Mouse (Mus musculus): Measurements from ENCODE around the gene Mrpl42.
"Not testable (repeated sequence)": the region's sequence is repeated elsewhere in the genome, so short reads cannot be mapped to it uniquely, and the experiment has no call there.

Gene Mrpl42

DNA sequence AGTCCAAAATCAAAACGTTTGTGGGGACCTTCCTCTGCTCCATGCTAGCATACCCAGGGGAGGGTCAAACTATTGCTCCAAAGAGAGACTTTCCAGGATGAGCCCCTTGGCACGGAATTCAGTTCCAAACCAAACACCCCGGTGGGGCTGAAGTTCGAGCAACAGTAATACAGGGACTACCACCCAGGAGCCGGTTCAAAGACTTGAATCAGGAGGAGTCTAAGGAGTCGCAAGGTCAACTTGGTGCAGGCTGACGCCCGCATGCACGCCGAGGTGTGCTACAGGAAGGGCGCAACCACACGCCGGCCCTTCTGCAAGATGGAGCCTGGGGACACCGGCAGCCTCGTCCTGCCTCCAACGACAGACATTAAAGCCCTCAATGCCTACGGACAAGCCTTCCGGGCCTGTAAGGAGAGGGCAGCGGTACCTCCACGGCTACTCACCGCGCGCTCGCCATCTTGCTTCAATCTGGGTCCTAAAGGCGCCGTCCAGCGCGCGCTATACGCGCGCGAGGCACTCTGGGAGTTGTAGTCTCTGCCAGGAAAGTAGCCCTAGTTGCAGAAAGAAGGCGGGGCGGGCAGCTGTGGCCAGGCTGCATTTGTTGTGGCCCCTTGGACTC, at the start of gene Mrpl42:
TSS of gene Mrpl42 (minus strand) at position 478 of the 619 bp plus-strand sequence.
- DNase-seq (ENCODE audit: low read depth, low spot score), result peak; percentile 78

DNA sequence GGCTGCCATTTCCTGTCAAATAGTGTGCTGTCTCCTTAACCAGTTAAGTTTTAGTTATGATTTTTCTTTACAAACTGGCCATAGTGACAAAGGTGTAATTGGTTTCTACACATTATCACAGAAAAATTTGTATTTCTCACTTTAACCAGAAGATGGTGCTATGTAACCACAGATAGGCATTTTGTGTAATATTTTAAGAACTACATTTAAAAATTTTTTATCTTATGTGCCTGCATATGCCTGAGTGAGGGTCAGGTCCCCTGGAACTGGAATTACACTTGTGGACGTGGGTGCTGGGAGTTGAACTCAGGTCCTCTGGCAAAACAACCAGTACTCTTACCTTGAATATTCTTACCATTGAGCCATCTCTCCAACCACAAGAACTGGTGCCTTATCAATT, 48.8 kb upstream of the Mrpl42 start:
- DNase-seq (ENCODE audit: low read depth, low spot score), result no peak

DNA sequence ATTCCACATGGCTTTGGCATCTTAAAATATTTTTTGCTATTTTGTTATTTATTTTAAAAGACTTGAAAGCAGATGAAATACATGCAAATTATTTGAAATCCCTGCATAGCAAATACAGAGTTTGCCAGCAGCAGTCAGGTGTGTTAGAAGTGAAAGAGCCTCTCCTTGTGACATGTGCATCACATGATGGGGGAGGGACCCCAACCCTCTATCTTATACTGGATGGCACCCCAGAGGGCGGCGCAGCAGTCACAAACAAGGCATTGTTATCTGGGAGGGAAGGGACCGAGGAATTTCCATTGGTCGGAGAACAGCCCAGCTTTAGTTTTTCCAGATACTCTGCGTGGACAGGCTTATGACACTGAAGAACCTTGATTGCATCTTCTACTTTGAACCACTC, 47.3 kb upstream of the Mrpl42 start:
- not testable (repeated sequence) for DNase-seq (ENCODE audit: low read depth, low spot score)

DNA sequence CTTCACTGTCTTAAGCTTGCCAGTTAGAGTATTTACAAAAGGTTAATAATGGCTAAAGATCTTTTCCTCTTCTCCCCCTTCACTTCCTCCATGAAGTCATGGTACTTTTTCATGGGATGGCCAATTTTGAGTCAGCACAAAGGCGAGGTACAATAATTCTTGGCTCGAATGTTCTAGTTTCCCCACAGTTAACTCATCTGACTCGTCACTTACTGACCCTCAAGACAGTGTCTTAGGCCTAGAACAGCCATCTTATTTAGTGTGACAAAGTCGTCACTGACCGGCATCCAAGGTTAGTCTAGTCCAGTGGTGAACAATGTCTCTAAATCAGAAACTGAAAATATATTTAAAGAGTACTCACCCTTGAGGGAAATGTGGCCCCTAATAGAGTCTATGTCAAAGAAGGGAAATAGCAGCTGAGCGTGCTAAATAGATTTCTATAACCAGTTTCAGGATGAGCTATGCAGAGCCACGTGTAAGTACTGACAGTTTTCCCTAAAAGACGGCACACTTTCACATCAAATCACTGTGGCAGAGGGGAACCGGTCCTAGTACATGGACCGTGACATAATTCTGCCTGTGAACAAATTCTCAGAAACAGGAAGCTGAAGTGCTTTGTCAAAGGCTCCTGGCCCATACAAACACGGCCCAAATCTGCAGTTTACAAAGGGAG, 46.5 kb upstream of the Mrpl42 start:
- DNase-seq (ENCODE audit: low read depth, low spot score), result no peak

DNA sequence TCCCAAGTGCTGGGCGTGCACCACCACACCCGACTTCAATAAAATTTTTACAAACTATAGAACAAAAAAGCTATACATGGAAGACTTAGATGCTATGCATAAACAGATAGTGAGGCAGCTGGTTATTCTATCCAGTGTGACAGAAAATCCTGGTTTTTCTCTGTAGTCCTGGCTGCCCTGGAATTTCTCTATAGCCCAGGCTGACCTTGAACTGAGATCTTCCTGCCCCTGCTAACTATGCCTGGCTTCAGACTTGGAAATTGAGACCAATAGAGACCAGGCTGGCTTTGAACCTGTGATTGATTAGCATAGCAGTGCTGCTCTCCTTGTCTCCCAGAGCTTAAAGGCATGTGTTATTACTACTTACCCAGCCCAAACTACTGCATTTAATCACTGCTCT, 44.4 kb upstream of the Mrpl42 start:
- DNase-seq (ENCODE audit: low read depth, low spot score), result no peak

DNA sequence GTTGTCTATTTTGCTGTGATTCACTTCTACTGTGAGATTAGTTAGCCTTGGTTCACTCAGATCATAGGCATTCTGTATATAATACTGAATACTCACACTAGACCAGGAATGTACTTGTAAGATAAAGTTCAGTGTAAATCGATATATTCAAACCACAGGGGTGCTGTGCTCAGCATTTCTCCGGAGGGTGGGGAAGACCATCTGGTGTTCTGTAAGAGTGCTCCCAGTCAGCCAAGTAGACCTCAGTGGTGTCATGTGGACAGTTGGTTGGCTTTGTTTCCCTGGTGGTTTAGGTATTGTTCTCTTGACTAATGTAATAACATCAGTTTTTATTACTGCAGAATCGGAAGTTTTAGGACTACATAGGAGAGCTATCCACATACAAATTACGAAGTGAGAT, 43.3 kb upstream of the Mrpl42 start:
- DNase-seq (ENCODE audit: low read depth, low spot score), result no peak

DNA sequence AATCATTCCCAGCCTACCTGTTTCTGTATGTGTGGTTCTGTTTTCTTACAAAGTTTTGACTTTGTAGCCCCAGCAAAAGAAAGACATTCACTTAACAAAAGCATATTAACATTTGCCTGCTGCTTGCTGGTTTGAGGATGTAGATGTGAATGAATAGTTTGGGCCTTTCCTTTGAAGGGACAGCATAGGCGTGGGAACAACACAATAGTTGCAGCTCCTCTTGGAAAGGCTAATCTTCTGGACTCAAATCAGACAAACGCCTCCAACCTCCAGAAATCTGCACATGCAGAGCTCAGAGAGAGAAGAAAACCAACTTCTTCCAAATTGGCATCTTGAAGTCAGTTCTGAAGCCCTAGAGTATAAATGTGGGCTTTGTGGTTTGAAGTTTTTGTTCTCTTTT, 42.9 kb upstream of the Mrpl42 start:
- DNase-seq (ENCODE audit: low read depth, low spot score), result no peak

DNA sequence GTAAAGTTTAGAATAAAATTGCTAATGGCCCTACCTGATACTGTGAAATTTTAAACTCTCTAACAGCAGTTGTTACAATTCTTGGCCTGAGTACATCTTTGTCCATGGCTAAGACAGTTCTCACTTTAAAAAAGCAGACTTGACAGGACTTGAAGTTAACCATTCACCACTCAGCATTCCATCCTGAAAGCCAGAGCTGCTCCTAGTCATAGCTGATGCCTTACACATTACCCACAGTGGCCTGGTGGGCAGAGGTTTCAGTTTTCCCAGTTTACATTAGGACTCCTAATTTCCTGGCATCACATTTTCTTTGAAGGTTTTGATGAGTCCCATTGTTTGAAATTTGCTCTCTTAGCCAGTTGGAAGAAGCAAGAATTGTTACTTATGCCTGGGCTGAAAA, 42.3 kb upstream of the Mrpl42 start:
- no peak for DNase-seq (ENCODE audit: low read depth, low spot score)

DNA sequence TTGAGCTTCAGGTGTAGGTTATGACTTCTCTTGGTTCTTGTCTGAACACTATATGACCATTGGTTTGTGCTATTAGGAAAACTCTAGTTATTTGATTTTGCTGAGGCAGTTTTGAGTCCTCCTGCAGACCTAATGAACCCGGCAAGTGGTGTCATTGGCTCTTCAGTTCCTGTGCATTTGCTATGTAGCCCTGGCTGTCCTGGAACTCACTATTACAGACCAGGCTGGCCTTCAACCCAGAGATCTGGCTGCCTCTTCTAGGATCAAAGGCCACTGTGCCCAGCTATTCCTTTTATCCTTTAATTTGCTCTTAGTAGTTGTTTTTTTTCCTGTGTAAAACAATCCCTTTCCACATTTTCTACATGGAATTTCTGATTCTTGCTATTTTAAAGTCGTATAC, 41.6 kb upstream of the Mrpl42 start:
- no peak for DNase-seq (ENCODE audit: low read depth, low spot score)

DNA sequence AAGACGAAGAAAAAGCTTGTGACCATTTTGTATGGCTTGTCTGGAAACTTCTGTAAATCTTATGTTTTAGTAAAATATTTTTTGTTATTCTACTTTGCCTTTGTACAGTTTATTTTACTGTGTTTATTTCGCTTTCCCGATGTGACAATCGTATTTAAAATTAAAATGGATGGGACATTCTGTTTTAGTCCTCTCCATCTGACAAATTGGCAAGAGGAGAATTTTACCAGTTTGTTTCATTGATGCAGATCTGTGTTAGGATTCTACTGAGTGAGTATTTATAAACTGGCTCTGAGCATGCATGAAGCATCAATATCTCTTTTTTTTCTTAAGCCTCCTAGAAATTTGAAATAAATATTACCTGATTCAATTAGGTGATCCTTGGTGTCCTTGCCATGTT, 41.2 kb upstream of the Mrpl42 start:
- DNase-seq (ENCODE audit: low read depth, low spot score), result no peak

DNA sequence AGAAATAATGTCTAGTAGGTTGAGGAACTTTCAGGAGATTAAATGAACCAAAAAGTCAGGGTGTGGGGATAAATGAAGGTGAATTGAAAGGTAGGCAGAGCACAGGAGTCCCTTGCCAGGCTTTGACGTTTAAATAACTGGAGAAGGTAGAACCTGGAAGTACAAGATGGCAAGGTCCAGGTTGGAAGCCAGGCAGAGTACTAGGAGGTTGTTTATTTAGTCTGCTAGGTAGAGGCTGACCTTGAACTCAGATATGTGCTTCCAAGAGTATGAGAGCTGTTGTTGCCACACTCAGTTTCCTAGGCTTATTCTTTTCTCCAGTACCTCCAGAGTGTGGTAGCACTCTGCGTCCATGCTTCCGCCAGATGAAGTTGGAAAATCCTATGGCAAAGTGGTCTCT, 38.1 kb upstream of the Mrpl42 start:
- no peak for DNase-seq (ENCODE audit: low read depth, low spot score)

DNA sequence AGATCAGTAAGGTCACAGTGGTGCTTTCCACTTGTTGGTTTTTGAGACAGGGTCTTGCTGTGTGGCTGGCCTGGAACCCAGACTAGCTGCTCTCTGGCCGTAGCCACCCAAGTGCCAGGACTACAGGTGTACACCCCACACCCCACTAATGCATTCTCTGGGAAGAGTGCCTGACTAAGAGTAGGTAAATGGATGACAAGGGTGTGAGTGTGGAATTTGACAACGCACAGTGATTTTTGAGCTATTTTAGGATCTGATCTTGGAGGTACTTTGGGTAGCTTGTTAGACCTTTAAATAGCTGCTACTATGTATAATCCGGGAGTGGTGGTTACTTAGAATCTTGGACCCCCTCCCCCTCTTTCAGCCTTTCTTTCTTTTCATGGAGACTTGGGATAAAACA, 37.5 kb upstream of the Mrpl42 start:
- DNase-seq (ENCODE audit: low read depth, low spot score), result no peak

DNA sequence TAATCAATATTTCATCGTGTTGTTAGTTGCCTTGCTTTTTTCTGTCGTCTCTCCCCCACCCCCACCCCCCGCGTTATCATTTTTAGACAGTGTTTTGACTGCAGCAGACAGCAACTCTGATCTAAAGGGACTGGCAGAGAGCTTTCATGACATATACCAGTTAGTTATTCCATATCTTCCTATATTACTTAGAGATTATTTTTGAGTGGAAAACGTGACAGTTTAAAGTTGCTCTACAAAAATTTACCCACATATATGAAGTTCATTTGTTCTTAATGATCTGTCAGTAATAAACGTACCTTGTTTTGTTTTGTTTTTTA, 34.4 kb upstream of the Mrpl42 start:
- no peak for DNase-seq (ENCODE audit: low read depth, low spot score)

DNA sequence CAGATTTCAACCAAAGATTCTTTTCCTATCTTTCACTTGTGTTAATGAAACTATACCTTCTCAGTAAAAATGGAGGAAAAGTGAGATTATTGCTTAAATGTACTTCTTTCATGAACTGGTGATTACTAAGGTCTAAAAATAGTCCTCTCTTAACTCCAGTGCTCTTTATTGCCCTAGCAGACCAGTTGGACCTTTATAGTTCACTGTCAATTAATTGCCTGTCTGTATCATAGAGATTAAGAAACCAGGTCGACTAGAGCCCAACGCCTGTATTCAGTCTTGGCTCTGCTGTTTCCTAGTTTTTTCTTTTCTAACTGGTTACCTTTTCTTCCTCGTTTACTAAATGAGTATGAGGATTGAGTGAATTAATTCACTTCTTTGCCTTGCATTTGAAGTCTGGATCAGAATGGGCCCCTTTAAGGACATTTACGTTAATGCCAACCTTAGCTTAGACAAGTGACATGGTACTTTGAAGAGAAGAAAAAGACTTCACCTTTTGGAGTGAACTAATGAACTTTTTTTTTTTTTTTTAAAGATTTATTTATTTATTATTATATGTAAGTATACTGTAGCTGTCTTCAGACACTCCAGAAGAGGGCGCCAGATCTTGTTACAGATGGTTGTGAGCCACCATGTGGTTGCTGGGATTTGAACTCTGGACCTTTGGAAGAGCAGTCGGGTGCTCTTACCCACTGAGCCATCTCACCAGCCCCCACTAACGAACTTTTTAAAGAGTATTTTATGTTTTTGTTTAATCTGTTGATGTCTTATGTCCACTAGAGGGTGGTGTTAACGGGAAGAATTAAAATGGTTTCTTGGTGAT, 33.9 kb upstream of the Mrpl42 start:
- DNase-seq (ENCODE audit: low read depth, low spot score), result no peak

DNA sequence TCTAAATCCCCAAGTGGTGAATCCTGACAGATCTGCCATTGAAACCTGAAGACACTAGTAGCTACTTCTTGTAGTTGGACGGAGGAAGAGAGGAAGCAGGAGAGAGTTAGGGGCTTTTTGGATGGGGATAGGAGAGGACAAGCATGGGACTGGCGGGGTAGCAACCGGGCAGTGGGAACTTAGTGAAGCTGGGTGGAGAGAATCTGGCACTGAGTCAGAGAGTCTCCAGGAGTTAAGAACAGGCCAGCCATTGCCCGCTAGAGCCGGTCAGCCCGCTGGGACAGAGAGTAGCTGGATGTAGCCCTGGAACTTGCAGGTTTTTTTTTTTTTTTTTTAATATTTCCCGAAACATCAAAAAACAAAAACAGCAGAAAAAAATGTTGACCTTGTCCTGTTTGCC, 31.6 kb upstream of the Mrpl42 start:
- no peak for DNase-seq (ENCODE audit: low read depth, low spot score)

DNA sequence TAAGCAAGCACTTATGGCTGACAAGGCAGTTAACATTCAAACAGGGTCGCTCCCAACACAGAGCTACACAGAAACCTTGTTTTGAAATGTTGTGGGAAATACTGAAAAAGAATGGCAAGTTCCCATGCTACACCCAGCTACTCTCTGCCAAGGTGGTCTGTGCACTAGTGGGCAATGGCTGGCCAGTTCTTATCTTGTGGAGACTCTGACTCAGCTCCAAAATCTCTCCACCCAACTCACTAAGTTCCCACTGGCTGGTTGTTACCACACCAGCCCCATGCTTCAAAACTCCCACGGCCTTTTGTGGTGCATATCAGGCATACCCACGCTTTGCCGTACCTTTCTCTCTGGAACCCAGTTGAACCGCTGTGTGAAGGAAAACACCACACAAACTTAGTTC, 31.2 kb upstream of the Mrpl42 start:
- no peak for DNase-seq (ENCODE audit: low read depth, low spot score)

DNA sequence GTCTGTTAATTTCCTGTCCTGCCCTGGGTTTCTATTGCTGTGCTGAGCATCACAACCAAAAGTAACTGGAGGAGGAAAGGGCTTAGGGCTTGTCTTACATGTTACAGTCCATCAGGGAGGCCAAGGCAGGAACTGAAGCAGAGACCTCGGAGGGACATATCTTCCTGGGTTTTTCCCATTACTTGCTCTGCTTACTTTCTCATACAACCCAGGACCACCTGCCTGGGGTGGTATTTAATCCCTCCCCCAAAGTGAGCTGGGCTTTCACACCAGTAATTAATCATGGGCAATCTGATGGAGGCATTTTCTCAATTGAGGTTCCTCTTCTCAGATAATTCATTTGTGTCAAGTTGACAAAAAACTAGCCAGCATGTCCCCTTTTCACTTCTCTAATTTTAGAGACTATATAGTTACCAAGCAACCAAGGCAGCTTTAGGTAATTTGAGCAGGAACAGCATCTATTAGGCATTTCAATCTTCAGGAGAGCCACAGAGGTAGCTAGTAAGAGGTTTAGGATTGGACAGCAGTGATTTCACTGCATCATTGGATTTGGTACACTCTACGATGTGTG, 28.9 kb upstream of the Mrpl42 start:
- no peak for DNase-seq (ENCODE audit: low read depth, low spot score)

DNA sequence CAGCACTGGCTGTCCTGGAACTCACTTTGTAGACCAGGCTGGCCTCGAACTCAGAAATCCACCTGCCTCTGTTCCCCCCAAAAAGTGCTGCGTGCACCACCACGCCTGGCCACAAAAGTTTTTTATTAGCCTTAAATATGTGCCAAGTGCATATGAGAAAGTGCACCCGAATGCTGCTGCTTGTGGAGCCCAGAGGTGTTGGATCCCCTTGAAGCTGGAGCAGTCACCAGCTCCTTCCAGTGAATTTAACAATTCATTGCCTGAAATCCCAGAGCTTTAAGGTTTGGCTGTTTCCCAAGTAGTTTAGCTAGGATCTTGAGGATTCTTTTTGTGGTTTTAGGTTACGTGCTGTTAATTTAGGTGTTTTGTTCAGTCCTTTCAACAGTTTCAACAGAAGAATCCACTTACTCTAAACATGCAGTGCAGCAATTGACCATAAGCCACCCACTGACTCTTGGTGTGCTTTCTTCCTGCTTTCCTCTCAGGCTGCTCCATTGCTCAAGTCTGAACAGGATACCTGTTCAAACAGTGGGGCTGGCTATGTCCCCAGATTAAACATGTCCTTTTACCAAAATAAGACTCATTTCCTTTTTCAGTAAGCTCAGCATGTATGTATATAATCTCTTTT, 24.9 kb upstream of the Mrpl42 start:
- no peak for DNase-seq (ENCODE audit: low read depth, low spot score)

DNA sequence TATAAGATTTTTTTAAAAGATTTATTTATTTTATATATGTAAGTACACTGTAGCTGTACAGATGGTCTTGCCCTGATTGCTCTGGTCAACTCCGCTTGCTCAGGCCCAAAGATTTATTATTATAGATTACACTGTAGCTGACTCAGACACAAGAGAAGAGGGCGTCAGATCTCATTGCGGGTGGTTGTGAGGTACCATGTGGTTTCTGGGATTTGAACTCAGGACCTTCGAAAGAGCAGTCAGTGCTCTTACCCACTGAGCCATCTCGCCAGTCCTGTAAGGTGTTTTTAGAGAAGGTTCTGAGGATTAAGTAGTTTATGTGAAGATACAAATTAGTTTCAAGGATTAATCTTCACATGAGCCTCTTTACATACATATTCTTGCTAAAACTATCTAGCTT, 24.1 kb upstream of the Mrpl42 start:
- DNase-seq (ENCODE audit: low read depth, low spot score), result no peak

DNA sequence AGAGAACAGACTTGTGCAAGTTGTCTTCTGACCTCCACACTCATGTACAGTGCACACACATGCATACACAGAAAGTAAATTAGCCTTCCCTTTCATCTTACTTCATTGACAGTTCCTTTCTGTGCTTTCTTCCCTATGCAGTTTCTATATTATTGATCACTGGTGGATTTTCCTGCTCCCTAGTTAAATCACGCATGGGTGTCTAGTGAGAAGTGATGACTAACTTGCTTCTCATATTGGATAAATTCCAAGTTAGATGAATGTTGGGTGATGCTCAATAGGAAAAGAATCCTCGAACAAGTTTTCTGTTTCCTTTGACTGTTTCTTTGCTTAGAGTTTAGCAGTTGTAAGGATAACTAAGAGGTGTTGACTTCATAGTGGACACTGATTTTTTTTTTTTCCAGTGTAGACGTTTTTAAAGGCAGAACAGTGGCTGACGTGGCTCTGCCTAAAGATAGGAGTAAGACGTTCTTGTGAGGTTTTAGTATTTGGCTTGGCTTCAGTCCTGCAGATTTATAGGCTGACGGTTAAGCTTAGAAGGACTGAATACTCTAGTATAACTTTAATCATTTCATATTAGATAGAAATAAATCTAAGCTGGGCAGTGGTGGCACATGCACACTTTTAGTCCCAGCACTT, 23.4 kb upstream of the Mrpl42 start:
- DNase-seq (ENCODE audit: low read depth, low spot score), result no peak

DNA sequence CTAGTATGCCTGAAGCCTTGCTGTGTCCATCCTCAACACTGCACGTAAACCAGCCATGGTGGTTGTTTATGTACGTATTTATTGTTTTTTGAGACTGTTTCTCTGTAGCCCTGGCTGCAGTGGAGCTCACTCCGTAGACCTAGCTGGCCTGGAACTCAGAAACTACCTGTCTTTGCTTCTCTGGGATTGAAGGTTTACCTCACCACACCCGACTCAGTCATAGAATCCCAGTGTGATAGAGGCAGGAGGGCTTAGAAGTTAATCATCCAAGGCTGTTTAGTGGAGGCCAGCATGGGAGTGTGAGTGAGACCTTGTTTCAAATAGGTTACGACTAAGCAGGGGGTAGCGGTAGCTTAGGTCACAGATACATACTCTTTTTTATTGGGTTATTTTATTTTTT, 15.9 kb upstream of the Mrpl42 start:
- DNase-seq (ENCODE audit: low read depth, low spot score), result no peak
